Mouse (Mus musculus) layer of hippocampus, adult 11-12 months (tissue): ENCODE measurements around the gene Cenpe.
A peak's percentile ranks its signal among the peaks of the same experiment; 100 is the strongest.
"Not testable (repeated sequence)": the region's sequence is repeated elsewhere in the genome, so short reads cannot be mapped to it uniquely, and the experiment has no call there.

ENCODE experiments used
- DNase-seq: peaks from one replicate; pipeline ENCODE4 v3.0.0; 2022; ENCODE audit warnings: low spot score

The Cenpe gene

GRCm38 (mm10) chr3:135211805-135212657 lies at the start of gene Cenpe:
Gene Cenpe, plus strand, starts transcription at chr3:135212537.
- peak; percentile 86 for DNase-seq

GRCm38 (mm10) chr3:135171898-135172446 lies 40.4 kb upstream of the Cenpe start:
- DNase-seq = no peak

GRCm38 (mm10) chr3:135191861-135192260 lies 20.5 kb upstream of the Cenpe start:
- peak; percentile 13 for DNase-seq

GRCm38 (mm10) chr3:135198051-135198450 lies 14.3 kb upstream of the Cenpe start:
- DNase-seq = not testable (repeated sequence)

- no peak for DNase-seq
Observed at GRCm38 (mm10) chr3:135200409-135201303, 11.7 kb upstream of the Cenpe start.

GRCm38 (mm10) chr3:135206621-135207020 lies 5.7 kb upstream of the Cenpe start:
- peak; percentile 40 for DNase-seq

- DNase-seq = no peak
Observed at GRCm38 (mm10) chr3:135212658-135213350, 467 bp downstream of the Cenpe start.

GRCm38 (mm10) chr3:135232058-135232457 lies 19.7 kb downstream of the Cenpe start:
- no peak for DNase-seq

- DNase-seq = no peak
Observed at GRCm38 (mm10) chr3:135232462-135232861, 20.1 kb downstream of the Cenpe start.

- no peak for DNase-seq
Observed at GRCm38 (mm10) chr3:135245733-135246132, 33.4 kb downstream of the Cenpe start.

GRCm38 (mm10) chr3:135246828-135247227 lies 34.5 kb downstream of the Cenpe start:
- DNase-seq = no peak

GRCm38 (mm10) chr3:135249104-135249503 lies 36.8 kb downstream of the Cenpe start:
- no peak for DNase-seq

GRCm38 (mm10) chr3:135251825-135252224 lies 39.5 kb downstream of the Cenpe start:
- DNase-seq = no peak

- DNase-seq = no peak
Observed at GRCm38 (mm10) chr3:135254784-135255183, 42.4 kb downstream of the Cenpe start.

- DNase-seq = no peak
Observed at GRCm38 (mm10) chr3:135258919-135259318, 46.6 kb downstream of the Cenpe start.

GRCm38 (mm10) chr3:135260233-135260632 lies 47.9 kb downstream of the Cenpe start:
- no peak for DNase-seq

GRCm38 (mm10) chr3:135268616-135269015 lies 56.3 kb downstream of the Cenpe start:
- DNase-seq = no peak

- DNase-seq = no peak
Observed at GRCm38 (mm10) chr3:135269391-135269990, 57.2 kb downstream of the Cenpe start.

GRCm38 (mm10) chr3:135272627-135273026 lies 60.3 kb downstream of the Cenpe start:
- no peak for DNase-seq

- DNase-seq = no peak
Observed at GRCm38 (mm10) chr3:135273047-135273446, 60.7 kb downstream of the Cenpe start.

- DNase-seq = peak; percentile 14
Observed at GRCm38 (mm10) chr3:135280160-135280559, 67.8 kb downstream of the Cenpe start.
